Mouse (Mus musculus) heart, embryonic 14.5 days (tissue): ENCODE results near the gene Apobec3. TPM values are rescaled to one million over a fixed set of nuclear protein-coding genes. Genes with fewer than 3 reads are reported as not detected.

Experiments used
- ATAC-seq: fragments of 200-750 bp; cut with Nextera tagmentation; 2 replicates; pipeline ENCODE4 v1.8.0; 2017; ENCODE audit warnings: low read depth, moderate TSS enrichment; ENCODE audit not compliant: insufficient number of reproducible peaks, insufficient read depth, low FRiP score
- H3K27ac ChIP-seq, 2 experiments: fragments of 200-500 bp in 1 of 2; fragments of 300-500 bp in 1 of 2; sonication (generic) in 1 of 2; replicated peaks in 1 of 2; 2 replicates each; pipeline ENCODE4 v1.5.1; 2012 to 2014; ENCODE audit warnings: low read depth in 2 of 2, low read length in 2 of 2, control low read depth in 1 of 2, mild to moderate bottlenecking in 1 of 2, mixed read lengths in 1 of 2; ENCODE audit not compliant: control insufficient read depth in 1 of 2, insufficient read depth in 1 of 2
- H3K27me3 ChIP-seq: fragments of 300-500 bp; sonication (generic); 2 replicates; pipeline ENCODE4 v1.6.1; 2014; ENCODE audit warnings: mild to moderate bottlenecking, low read length, control low read depth; ENCODE audit not compliant: control insufficient read depth, insufficient read depth
- H3K36me3 ChIP-seq: fragments of 300-500 bp; sonication (generic); 2 replicates; pipeline ENCODE4 v1.6.1; 2014; ENCODE audit warnings: mild to moderate bottlenecking, control low read depth, low read length, mixed read lengths; ENCODE audit not compliant: control insufficient read depth, insufficient read depth
- H3K4me1 ChIP-seq, 2 experiments: fragments of 200-500 bp in 1 of 2; fragments of 300-500 bp in 1 of 2; sonication (generic) in 1 of 2; 2 replicates each; pipeline ENCODE4 v1.6.1; 2012 to 2014; ENCODE audit warnings: low read length in 2 of 2, control low read depth in 1 of 2, mixed read lengths in 1 of 2; ENCODE audit not compliant: control insufficient read depth in 2 of 2, insufficient read depth in 2 of 2
- H3K4me2 ChIP-seq: fragments of 300-500 bp; sonication (generic); 2 replicates; pipeline ENCODE4 v1.6.1; 2014; ENCODE audit warnings: mild to moderate bottlenecking, low read length
- H3K4me3 ChIP-seq, 2 experiments: fragments of 200-500 bp in 1 of 2; fragments of 300-500 bp in 1 of 2; sonication (generic) in 1 of 2; 2 replicates each; pipeline ENCODE4 v1.5.1; 2012 to 2014; ENCODE audit warnings: low read length in 2 of 2, mild to moderate bottlenecking in 2 of 2, control low read depth in 1 of 2, low read depth in 1 of 2, moderate library complexity in 1 of 2; ENCODE audit not compliant: control insufficient read depth in 1 of 2, insufficient read depth in 1 of 2
- H3K9ac ChIP-seq: fragments of 300-500 bp; sonication (generic); 2 replicates; pipeline ENCODE4 v1.6.1; 2014; ENCODE audit warnings: mild to moderate bottlenecking, low read length
- H3K9me3 ChIP-seq: fragments of 300-500 bp; sonication (generic); 2 replicates; pipeline ENCODE4 v1.6.1; 2016; ENCODE audit warnings: low read length, control low read depth; ENCODE audit not compliant: control insufficient read depth
- WGBS: fragments of 180-500 bp; shearing (Covaris S2); extraction: QIAGEN DNeasy Blood & Tissue Kit; methylation state at CpG from one replicate; pipeline ENCODE4 v1.1.7; 2014; 5-methylcytosine and 5-hydroxymethylcytosine counted together
- polyA plus RNA-seq: library from polyadenylated mRNA; unstranded; fragments of >200 nt; fragmentation: Nextera tagmentation; extraction: Ambion mirVana; gene quantifications from 2 replicates; pipeline ENCODE4 v1.2.1, GENCODE M21; 2014

Apobec3 gene
- 12.9 and 13.3 TPM in 2 replicates for polyA plus RNA-seq

GRCm38 (mm10) chr15:79891436-79892212 is at the start of gene Apobec3:
Gene Apobec3, plus strand, starts transcription at chr15:79891659.
- 3% methylated on average over 20 of the region's 20 CpGs for WGBS
- H3K4me2 ChIP-seq: peak within 1 kb of the TSS; percentile 85
- peak within 1 kb of the TSS; percentile 77 for H3K9ac ChIP-seq
- H3K27me3 ChIP-seq: no peaks in the 10 kb centered on the region
- peak within 1 kb of the TSS; percentile 56 to 60 for H3K4me3 ChIP-seq
- H3K27ac ChIP-seq: peak within 1 kb of the TSS; percentile 55 to 72
- ATAC-seq: peak; percentile 53; the same call in 1 of the 2 replicates
- peaks cover 5% of the 10 kb centered on the region in 2 experiments; a peak in 3 of 4 replicates for H3K4me1 ChIP-seq
- H3K36me3 ChIP-seq: no peaks in the 10 kb centered on the region
- H3K9me3 ChIP-seq: no peaks in the 10 kb centered on the region

GRCm38 (mm10) chr15:79842985-79843384 is 48.5 kb upstream of the Apobec3 start:
- no peak for ATAC-seq
- Histone ChIP-seq H3K36me3 (no peaks in the 10 kb centered on the region), H3K4me1 (peaks cover 7 to 12% of the 10 kb centered on the region in 2 experiments), H3K27me3 (no peaks in the 10 kb centered on the region; the same call in 1 of the 2 replicates), H3K9me3 (no peaks in the 10 kb centered on the region), H3K4me2 (no peak overlapping the region), H3K4me3 (no peak overlapping the region), H3K27ac (no peak overlapping the region), H3K9ac (no peak overlapping the region)
- WGBS: 83% methylated on average over 3 of the region's 3 CpGs

- no peak overlapping the region for H3K4me3 ChIP-seq
- H3K4me2 ChIP-seq: no peak overlapping the region
- 0 out of 2 replicates have a peak, but pooled peaks cover 2% of the 10 kb centered on the region for H3K9me3 ChIP-seq
- no peaks in the 10 kb centered on the region for H3K36me3 ChIP-seq
- no peaks in the 10 kb centered on the region; the same call in 1 of the 2 replicates for H3K27me3 ChIP-seq
- H3K27ac ChIP-seq: no peak overlapping the region
- no peak overlapping the region for H3K9ac ChIP-seq
- peaks cover 7 to 12% of the 10 kb centered on the region in 2 experiments for H3K4me1 ChIP-seq
- WGBS: 73% methylated on average over 4 of the region's 4 CpGs
- no peak for ATAC-seq
Observed at GRCm38 (mm10) chr15:79845986-79846385, 45.5 kb upstream of the Apobec3 start.

DNA sequence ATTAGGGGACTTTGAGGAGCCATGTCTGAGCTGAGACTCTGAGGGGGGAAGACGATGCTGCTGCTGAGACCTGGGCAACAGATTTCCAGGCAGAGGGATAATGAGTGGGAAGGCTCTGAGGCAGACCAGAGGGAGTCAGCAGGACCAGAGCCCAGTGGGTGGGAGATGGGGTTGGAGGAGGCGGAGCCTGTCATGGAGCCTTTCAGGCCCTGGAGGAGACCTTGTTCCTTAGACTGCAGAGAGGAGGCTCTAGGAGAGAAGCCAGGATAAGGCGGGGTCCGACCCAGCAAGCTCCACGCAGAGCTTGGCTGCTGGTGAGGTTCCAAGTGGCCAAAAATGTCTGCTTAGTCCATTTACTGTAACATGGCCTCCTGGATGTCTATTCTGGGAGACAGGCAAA is 44.4 kb upstream of the Apobec3 start:
- H3K4me1 ChIP-seq: peaks cover 7 to 12% of the 10 kb centered on the region in 2 experiments
- H3K36me3 ChIP-seq: no peaks in the 10 kb centered on the region
- H3K4me3 ChIP-seq: no peak overlapping the region
- H3K27ac ChIP-seq: 0 out of 4 replicates have a peak overlapping the region, but pooled peaks of 1 of the 2 experiments have one; percentile 19
- peak overlapping the region; percentile 1; the same call in 1 of the 2 replicates for H3K4me2 ChIP-seq
- H3K9ac ChIP-seq: no peak overlapping the region
- no peaks in the 10 kb centered on the region; the same call in 1 of the 2 replicates for H3K27me3 ChIP-seq
- peak; percentile 39; the same call in 1 of the 2 replicates for ATAC-seq
- WGBS: 18% methylated on average over 5 of the region's 5 CpGs
- 0 out of 2 replicates have a peak, but pooled peaks cover 2% of the 10 kb centered on the region for H3K9me3 ChIP-seq

DNA sequence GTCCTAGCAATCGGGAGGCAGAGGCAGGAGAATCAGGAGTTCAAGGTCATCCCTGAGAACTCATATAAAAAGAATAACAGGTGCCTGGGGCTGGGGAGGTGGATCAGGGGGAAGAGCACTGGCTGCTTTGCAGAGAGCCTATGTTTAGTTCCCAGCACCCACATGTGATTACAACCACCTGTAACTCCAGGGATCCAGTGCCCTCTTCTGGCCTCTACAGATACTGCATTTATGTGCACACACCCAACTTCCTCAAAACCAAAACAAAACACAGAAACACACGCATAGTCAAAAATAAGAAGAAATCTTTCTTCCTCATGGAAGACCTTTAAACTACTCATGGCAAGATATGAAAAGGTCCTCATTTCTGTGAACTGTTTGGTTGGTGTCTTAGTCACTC is 41.3 kb upstream of the Apobec3 start:
- Histone ChIP-seq H3K4me3 (no peak overlapping the region), H3K27me3 (no peaks in the 10 kb centered on the region), H3K4me1 (peaks cover 7 to 12% of the 10 kb centered on the region in 2 experiments), H3K9me3 (0 out of 2 replicates have a peak, but pooled peaks cover 2% of the 10 kb centered on the region), H3K27ac (no peak overlapping the region), H3K36me3 (no peaks in the 10 kb centered on the region), H3K4me2 (no peak overlapping the region), H3K9ac (no peak overlapping the region)
- no peak for ATAC-seq
- WGBS: 86% methylated on average over 2 of the region's 2 CpGs

DNA sequence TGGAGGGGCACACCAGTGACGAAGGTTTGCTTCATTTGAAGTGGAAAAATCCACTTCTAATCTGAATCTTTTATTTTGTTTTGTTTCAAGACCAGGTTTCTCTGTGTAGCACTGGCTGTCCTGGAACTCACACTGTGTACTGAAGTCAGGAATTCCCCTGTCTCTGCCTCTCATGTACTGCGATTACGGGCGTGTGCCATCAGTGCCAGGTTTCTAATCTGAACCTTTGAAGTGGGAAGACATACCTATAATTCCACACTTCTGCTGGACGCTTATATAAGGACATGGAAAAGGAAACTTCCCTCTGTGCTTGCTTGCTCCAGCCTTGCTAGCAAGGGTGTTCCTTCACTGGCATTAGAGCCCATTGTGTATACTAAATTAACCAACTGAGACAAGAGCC is 32.5 kb upstream of the Apobec3 start:
- no peak for ATAC-seq
- Histone ChIP-seq H3K9me3 (no peaks in the 10 kb centered on the region), H3K4me2 (no peak overlapping the region), H3K4me1 (0 out of 4 replicates have a peak, but pooled peaks cover 0 to 4% of the 10 kb centered on the region in 2 experiments), H3K4me3 (no peak overlapping the region), H3K27me3 (no peaks in the 10 kb centered on the region), H3K27ac (no peak overlapping the region), H3K9ac (no peak overlapping the region), H3K36me3 (no peaks in the 10 kb centered on the region)
- 38% methylated on average over 5 of the region's 5 CpGs for WGBS

- ATAC-seq: no peak
- no peak overlapping the region for H3K4me3 ChIP-seq
- 0 out of 4 replicates have a peak, but pooled peaks cover 0 to 4% of the 10 kb centered on the region in 2 experiments for H3K4me1 ChIP-seq
- H3K9ac ChIP-seq: no peak overlapping the region
- no peaks in the 10 kb centered on the region for H3K9me3 ChIP-seq
- H3K27me3 ChIP-seq: no peaks in the 10 kb centered on the region
- WGBS: 80% methylated on average over 9 of the region's 9 CpGs
- H3K27ac ChIP-seq: no peak overlapping the region
- H3K36me3 ChIP-seq: no peaks in the 10 kb centered on the region
- H3K4me2 ChIP-seq: no peak overlapping the region
Observed at GRCm38 (mm10) chr15:79859821-79860220, 31.6 kb upstream of the Apobec3 start.
